Mouse (Mus musculus) heart, postnatal 25 days (tissue): Measurements from ENCODE around the gene Klhl42. TPM values are rescaled to one million over a fixed set of nuclear protein-coding genes. Genes with fewer than 3 reads are reported as not detected.

Experiments
- DNase-seq: peaks from one replicate; pipeline ENCODE4 v3.0.0; 2022; ENCODE audit warnings: low spot score
- intact Hi-C: fragments of 180-260 bp; cut with DNase I; formaldehyde crosslinking; loops from one replicate; pipeline ENCODE4 v1.15.1; 2025
- total RNA-seq, 2 experiments: library from RNA; stranded (reverse); gene quantifications; 2 replicates each; pipeline ENCODE4 v1.2.3; 2021

Gene Klhl42
- total RNA-seq, 2 experiments from 2014 or later = 5.4 to 6.7 TPM

DNA sequence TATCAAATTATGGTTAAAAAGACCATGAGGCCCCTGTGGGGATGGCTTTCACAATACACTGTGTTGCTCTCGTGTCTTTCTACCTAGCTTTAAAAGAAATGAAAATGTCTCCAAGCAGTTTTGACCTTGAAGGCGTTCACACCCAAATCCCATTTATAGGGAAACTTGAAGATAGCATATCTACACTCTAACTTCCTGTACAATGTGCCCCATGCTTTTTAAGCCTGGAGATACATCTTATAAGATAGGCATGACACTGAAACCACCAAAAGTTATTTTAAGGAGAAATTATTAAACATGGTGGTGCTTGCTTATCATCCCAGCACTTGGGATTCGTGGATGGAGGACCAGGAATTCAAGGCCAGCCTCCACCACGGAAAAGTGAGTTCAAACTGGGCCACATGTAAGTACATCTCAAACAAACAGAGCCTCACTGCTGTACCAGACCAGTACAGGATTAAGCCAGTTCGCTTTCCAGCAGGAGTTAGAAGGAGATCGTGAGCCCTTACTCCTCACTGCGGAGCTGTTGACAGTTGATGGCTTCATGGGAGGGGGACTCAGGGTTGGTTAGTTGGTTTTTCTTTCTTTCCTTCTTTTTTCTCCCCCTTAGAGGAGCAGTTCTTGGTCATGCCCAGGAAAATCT is 5.7 kb upstream of the Klhl42 start:
- DNase-seq = no peak
- intact Hi-C loops = no loop called here

DNA sequence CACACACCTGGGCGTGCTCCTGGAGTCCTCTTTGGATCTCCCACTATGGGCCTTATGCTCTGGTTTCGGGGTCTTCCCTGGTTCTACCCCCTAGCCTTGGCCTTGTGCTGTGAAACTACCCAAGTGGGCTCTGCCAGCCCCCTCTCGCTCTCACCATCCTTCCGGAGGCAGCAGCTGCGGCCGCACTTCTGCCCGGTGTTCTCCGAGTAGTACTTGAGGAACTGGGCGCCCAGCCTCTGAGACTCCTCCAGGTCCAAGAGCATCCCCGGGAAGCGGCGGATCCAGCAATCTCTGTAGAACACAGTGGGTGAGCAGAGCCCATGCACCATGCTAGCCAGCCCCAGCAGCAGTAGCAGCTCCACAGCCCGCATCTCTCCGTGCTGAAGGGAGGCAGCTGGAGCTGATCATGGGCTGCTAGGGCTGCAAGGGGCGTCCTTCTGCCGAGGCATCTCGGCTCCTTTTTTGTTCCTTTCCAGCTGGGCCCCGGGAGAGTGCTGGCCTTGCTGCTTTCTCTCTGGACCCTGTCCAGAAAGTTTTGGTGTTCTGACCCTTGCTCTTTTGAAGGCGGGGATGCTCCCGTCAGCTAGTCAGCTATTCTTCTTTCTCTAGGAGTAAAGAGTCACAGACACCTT is 4.5 kb upstream of the Klhl42 start, which contains the start of gene Mansc4:
Mansc4 (minus strand) TSS at position 439 of the 632 bp plus-strand sequence.
- peak; percentile 6 for DNase-seq

GRCm38 (mm10) chr6:147087736-147088135 is 3.4 kb upstream of the Klhl42 start:
- intact Hi-C loops = no loop called here
- DNase-seq = no peak

More for the DNA sequence above, 4.5 kb upstream of the Klhl42 start, which contains the start of gene Mansc4:
- intact Hi-C loops = no loop called here

GRCm38 (mm10) chr6:147088517-147088916 is 2.7 kb upstream of the Klhl42 start:
- intact Hi-C loops = no loop called here

GRCm38 (mm10) chr6:147090191-147090590 is 988 bp upstream of the Klhl42 start:
- intact Hi-C loops = no loop called here

More at GRCm38 (mm10) chr6:147088517-147088916, 2.7 kb upstream of the Klhl42 start:
- DNase-seq = no peak

DNA sequence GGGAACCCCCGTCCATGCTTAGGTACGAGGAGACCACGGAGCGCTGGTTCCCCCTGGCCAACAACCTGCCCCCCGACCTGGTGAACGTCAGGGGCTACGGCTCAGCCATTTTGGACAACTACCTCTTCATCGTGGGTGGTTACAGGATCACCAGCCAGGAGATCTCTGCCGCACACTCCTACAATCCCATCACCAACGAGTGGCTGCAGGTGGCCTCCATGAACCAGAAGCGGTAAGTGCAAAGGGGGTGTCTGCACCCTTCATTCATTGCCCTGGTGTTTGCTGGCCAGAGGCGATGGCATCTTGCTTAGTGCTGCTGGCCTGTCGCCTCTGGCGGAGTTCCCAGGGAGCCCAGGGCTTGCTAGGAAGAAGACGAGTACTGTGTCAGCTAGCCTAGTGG is 957 bp downstream of the Klhl42 start:
- DNase-seq = peak; percentile 9
- intact Hi-C loops = no loop called here

More at GRCm38 (mm10) chr6:147090191-147090590, 988 bp upstream of the Klhl42 start:
- DNase-seq = no peak

- intact Hi-C loops = no loop called here
- DNase-seq = no peak
Observed at GRCm38 (mm10) chr6:147094771-147095170, 3.6 kb downstream of the Klhl42 start.

DNA sequence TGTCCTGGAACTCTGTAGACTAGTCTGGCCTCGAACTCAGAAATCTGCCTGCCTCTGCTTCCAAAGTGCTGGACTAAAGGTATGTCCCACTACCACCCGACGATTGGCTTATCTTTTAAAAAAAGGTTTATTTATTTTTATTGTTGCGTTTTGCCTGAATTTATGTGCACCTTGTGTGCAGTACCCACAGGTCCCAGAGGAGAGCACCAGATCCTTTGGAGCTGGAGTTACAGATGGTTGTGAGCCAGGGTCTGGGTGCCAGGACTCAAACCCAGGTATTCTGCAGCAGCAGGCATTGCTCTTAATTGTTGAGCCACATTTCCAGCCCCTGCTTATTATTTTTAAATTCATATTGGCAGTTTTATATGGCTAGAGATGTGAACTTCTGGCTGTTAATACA is 4.9 kb downstream of the Klhl42 start:
- intact Hi-C loops = no loop called here

DNA sequence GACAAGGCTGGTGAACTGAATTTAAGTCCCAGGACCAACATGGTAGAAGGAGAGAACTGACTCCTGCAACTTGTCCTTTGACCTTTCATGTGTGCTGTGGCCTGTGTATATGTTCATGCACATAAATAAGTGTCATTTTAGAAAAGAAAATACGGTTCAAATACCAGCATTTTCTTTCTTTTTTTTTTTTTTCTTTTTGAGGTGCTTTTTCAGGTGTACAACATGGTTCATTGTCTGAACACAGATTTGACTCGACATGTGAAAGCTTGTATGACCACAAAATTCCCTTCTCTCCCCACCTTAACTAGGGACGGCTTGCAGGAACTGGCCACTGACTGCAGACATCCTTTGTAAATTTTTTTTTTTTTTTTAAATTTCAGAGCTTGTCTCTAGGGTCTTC is 5.8 kb downstream of the Klhl42 start:
- intact Hi-C loops = no loop called here
- no peak for DNase-seq

More for the DNA sequence above, 4.9 kb downstream of the Klhl42 start:
- no peak for DNase-seq

- no peak for DNase-seq
- intact Hi-C loops = no loop called here
Observed at GRCm38 (mm10) chr6:147097346-147097929, 6.3 kb downstream of the Klhl42 start.

DNA sequence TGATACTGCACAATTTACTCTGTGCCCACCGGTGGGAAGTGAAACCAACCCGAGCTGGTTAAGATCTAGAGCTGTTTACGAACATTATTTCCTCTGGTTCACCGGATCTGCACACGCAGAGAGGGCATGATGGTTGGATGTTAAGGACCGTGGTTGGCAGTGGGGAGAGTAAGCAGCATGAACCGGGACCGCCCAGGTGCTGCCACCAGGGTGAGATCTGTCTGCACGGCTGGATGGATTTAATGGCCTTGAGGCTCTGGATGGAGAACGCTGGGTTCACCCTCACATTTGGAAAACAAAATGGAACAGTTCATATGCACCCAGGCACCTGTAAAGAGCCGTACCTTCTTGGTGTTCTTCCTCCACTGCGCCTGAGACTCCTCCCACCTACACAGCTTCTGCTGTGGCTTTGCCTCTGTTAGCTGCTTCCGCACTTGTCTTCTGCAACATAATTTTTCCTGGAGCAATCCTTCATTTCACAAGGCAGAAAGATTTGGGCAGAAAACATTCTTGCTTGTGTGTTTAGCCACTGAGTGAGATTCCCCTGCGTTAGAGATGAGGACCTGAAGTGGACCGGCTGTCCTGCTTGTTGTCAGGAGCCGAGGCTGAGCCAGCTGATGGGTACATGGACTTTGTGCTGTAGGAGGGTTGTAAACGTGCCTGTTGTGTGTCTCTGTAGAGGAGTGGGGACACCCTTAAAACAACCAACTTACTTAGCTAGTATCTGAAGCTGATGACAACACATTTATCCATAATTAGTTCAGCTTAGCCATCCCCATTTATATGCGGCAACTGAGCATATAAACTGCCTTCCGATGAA is 8.5 kb downstream of the Klhl42 start:
- no peak for DNase-seq
- intact Hi-C loops = loop anchor here (5.0 kb wide), 1 partner anchor 82 kb away; no protein-coding TSS in a partner anchor

- intact Hi-C loops = loop anchor here (5.0 kb wide), 1 partner anchor 85 kb away; no protein-coding TSS in a partner anchor
- DNase-seq = no peak
Observed at GRCm38 (mm10) chr6:147102293-147102692, 11.1 kb downstream of the Klhl42 start.

DNA sequence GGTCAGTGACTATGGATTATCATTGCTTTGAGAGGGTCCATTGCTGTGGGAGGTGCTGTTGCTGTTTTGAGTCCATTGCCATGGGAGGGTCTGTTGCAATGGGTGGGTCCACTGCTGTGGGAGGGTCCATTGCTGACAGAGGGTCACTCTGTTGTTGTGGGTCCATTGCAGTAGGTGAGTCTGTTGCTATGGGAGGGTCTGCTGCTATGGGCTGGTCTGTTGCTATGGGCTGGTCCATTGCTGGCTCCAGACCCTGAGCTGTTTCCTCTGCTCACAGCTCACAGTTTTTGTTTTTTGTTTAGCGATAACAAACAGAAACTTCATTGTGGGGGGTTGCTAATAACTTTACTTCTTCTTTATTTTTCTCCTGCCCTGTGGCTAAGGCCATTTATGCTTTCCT is 14.3 kb downstream of the Klhl42 start:
- DNase-seq = no peak
- intact Hi-C loops = no loop called here

- DNase-seq = no peak
- intact Hi-C loops = no loop called here
Observed at GRCm38 (mm10) chr6:147106716-147107115, 15.5 kb downstream of the Klhl42 start.

GRCm38 (mm10) chr6:147109283-147109682 is 18.1 kb downstream of the Klhl42 start:
- intact Hi-C loops = no loop called here
- DNase-seq = no peak

- intact Hi-C loops = loop anchor here (5.0 kb wide), 2 partner anchors 104 to 294 kb away; no protein-coding TSS in a partner anchor
- DNase-seq = peak; percentile 37
Observed at GRCm38 (mm10) chr6:147116579-147116978, 25.4 kb downstream of the Klhl42 start.

DNA sequence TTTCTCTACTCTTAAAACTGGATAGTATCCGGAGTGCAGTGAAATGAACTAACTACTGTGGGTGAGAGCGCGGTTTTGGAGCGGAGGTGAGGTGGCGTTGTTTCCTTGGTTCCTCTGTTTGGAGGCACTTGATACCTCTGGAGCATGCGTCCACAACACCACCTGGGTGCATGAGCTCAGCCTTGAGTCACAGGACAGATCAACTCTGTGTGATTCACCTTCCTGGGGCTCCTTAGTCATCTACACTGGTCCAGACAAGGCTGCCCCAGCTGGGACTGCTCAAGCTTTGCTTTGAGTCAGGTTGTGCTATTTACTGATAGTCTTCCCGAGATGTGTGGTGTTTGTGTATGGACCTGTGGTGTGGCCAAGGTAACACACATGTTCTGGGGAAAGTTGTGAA is 26.6 kb downstream of the Klhl42 start:
- DNase-seq = no peak
- intact Hi-C loops = loop anchor here (5.0 kb wide), 2 partner anchors 105 to 295 kb away; no protein-coding TSS in a partner anchor

DNA sequence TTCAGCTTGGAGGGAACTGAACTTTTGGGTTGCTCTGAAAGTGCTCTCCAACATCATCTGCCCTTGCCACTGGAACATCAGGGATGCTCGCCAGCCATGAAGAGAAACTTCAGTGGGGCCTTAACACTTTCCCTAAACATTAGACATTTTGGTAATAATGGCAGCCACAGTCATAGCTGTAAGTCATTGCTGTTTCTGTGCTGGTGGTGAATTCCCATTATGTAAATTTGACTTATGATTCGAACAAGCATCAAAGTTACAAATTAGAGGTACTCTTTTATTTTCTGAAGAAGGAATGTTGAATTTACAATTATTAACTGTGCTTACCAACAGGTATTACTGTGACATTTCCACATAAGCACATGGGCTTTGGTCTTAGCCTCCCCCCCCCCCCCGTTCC is 27.0 kb downstream of the Klhl42 start:
- no peak for DNase-seq
- intact Hi-C loops = loop anchor here (5.0 kb wide), 2 partner anchors 106 to 296 kb away; no protein-coding TSS in a partner anchor

- intact Hi-C loops = no loop called here
- no peak for DNase-seq
Observed at GRCm38 (mm10) chr6:147121320-147121719, 30.1 kb downstream of the Klhl42 start.

DNA sequence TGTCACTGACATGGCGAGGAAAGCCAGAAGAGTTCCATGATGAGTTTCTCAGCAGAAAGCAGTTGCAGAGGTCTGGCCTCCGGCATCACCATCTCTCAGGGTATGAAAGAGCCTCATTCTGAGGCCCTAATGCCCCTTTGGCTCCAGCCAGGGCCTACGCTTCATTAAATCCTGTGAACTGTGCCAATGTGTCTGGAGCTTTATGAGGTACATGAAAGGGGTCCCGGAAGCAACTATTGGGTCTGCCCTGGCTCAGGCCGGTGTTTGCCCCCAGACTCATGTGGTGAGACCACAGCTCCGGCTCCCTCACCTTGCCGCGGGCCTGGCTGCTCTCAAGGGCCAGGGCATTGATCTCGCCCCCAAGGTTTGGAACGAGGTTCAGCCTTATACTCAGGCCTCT is 36.1 kb downstream of the Klhl42 start:
- no peak for DNase-seq
- intact Hi-C loops = no loop called here
